Mouse (Mus musculus) lung, postnatal 25 days (tissue): ENCODE data around the gene Otub2.

Experiments used
- DNase-seq: peaks from one replicate; pipeline ENCODE4 v3.0.0; 2022; ENCODE audit warnings: low spot score

The Otub2 gene

DNA sequence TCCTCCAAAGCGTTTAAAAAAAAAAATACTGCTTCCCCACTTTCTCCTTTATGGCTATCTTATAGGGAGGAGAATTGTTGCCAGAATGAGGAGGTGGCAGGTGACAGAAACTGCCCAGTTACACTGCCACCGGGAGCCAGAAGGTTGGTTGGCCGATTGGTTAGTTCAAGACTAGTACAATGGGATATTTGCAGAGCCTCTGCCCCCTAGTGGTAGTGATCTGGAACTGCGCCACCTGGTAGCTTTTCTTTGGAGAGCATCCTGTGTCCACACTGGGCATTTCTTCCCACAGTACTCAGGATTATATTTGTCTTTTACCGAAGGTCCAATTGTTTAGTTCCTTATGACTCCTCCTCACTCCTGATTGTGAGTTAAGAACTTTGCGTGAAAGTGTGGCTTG is 16.8 kb upstream of the Otub2 start:
- peak; percentile 57 for DNase-seq

GRCm38 (mm10) chr12:103373530-103374236 is 14.8 kb upstream of the Otub2 start:
- no peak for DNase-seq

DNA sequence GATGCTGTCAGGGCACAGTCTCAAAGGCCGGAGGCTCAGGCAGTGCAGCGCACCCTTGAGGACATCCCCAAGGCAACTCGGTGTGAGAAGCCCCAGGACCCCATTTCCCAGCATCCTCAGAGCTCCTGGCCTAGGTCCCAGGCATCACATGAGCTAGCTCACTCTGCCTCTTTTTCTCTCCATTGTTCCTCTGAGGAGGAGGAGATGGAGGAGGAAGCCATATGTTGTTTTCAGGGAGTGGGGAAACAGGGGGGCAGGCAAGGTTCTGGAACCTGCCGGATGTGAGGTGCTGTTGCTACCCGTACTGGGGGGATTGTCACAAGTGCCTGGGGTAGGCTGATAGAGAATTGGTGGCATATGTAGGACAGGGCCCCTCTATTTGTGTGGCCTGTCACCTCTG is 12.4 kb upstream of the Otub2 start:
- no peak for DNase-seq

DNA sequence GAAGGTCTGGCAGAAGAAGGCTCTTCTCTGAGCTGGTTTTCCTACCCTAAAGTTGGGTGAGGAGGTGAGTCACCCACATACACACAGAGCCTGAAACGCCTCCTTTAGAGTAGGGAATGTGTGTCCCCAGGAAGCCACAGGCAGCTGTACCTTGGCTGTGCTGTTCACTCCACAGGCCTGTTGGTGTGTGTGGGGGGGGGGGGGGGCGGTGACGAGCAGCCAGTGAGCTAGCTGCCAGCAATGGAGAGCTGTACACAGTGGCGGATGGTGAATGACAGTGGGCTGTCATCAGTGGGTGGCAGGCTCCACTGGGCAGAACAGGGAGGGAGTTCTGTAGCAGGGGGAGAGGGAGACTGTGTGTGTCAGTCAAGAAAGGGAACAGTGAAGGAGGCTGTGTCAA is 11.7 kb upstream of the Otub2 start:
- no peak for DNase-seq

GRCm38 (mm10) chr12:103380226-103380625 is 8.3 kb upstream of the Otub2 start:
- no peak for DNase-seq

DNA sequence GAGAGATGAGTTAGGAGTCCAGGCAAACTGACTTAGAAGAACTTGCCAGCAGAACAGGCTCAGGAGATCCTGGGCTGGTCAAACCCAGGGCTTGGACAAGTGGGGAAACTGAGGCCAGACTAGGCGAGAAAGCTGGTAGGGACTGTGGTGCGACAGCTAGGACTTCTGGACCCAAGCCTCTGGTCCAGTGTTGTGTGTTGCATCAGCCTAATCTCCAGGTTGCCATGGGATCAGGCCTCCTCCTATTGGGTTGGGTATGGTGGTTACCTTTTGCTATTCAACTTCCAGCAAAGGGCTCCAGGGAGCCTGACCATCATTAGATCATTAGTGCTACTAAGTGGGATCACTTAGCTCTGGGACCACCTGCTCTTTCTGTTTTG is 856 bp downstream of the Otub2 start:
- no peak for DNase-seq

GRCm38 (mm10) chr12:103389982-103390381 is 1.5 kb downstream of the Otub2 start:
- peak; percentile 28 for DNase-seq

- DNase-seq: no peak
Observed at GRCm38 (mm10) chr12:103391098-103391497, 2.6 kb downstream of the Otub2 start.

GRCm38 (mm10) chr12:103393528-103393927 is 5.0 kb downstream of the Otub2 start:
- no peak for DNase-seq

- DNase-seq: no peak
Observed at GRCm38 (mm10) chr12:103395486-103396275, 7.2 kb downstream of the Otub2 start.

GRCm38 (mm10) chr12:103396751-103397150 is 8.3 kb downstream of the Otub2 start:
- peak; percentile 47 for DNase-seq

GRCm38 (mm10) chr12:103404131-103404530 is 15.6 kb downstream of the Otub2 start:
- DNase-seq: no peak

DNA sequence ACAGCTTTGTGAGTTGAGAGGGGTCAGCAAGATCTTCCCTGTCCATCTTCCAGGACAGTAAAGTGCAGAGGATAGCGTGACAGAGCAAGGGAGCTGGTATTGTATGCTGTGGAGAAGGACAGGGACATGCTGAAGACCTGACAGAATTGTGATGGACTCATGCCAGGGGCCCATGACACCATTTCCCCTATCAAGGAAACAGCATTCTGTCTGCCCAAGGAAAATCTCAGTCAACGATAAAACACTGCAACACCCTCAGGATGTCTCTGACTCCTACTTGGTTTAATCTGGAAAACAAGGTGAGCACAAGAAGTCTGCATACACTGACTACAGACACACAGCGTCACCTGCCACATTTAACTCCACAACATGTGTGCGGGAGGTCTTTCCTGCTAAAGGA is 19.2 kb downstream of the Otub2 start, which contains the start of gene 9330161L09Rik:
Gene 9330161L09Rik (minus strand): TSS at position 101 of the 400 bp plus-strand sequence.
- no peak for DNase-seq

DNA sequence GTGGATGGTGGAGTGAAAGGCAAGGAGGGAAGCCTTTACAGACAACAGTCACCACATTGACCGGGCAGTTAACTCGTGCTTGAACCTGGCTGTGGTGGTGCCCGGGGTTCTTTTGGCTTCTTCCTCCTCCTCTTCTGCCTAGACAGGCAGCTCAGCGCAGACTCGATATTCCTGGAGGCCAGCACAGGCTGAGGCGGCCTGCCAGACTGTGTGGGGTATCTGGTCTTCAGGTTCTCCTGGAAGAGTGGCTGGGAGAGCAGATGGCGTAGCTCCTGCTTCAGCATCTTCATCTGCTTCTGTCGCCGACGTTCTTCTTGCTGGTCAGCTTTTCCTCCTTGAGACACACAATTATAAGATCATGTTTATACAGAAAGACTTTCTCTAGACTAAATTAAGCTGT is 19.7 kb downstream of the Otub2 start:
- DNase-seq: no peak

DNA sequence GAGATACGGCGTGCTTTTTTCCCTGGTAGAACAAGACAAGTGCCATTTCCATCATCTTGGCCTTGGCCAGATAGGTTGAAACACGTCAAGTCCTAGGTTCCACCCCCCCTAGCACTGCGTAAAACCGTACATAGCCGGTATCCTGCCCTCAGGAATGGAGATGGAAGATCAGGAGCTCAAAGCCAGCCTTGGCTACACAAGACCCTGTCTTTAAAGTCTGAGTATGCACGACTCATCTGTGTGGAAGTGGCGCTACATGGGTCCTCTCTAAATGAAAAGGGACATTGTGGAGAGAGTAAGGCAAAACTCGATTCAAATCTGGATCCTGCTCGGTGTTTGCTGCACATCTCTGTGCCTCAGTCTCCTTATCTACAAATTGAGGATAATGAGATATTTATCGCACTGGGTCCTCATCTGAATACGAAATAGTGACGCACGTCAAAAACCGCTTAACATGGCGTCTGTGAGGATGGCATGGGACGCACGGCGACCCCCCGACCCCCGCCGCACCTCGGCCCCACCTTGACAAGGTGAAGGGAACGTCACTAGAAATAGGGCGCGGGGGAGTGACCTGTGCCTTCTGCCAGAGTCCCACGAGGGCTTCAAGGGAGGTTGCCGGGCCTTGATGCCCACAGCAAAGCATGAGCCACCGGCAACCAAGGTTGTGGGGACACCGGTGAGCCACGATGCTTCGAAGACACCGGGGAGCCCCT is 36.7 kb downstream of the Otub2 start:
- no peak for DNase-seq

- peak; percentile 99 for DNase-seq
Observed at GRCm38 (mm10) chr12:103425729-103426470, 37.4 kb downstream of the Otub2 start, which contains the start of gene Ddx24. TSS of gene Ddx24 (minus strand) at chr12:103425830.

- DNase-seq: no peak
Observed at GRCm38 (mm10) chr12:103426710-103427109, 38.2 kb downstream of the Otub2 start.

- DNase-seq: no peak
Observed at GRCm38 (mm10) chr12:103433430-103433829, 44.9 kb downstream of the Otub2 start.

DNA sequence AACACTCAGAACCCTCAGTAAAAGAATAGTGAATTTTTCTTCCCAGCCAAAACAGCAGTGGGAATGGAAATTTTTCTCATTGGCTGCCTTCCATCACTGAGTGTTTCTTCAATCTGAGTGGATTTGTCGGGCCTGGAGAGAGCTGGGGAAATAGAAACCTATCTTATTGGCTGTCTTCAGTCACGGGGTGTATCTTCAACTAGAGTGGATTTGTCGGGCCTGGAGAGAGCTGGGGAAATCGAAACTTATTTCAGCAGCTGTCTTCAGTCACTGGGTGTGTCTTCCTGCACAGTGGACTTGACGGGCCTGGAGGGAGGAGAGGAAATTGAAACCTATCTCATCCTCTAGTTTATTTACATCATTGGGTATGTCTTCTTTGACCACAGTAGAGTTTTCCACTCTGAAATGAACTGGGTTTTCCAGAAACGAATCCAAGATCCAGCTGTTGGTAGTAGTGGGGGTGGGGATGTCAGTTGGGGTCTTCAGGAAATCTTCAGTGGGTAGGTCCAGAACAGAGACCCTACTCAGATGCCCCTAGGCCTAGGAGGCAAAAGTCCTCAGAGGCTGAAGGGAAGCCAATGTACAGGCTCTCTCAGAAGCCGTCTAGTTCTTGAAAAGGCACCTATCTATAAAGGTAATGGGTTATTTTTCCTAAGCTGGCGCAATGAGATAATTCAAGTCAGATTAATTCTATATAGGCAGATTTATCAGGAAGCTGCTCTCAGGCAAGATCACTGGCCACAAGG is 45.7 kb downstream of the Otub2 start, which contains the start of gene Ifi27:
Gene Ifi27 (plus strand): TSS at position 226 of the 746 bp plus-strand sequence.
- peak; percentile 95 for DNase-seq

DNA sequence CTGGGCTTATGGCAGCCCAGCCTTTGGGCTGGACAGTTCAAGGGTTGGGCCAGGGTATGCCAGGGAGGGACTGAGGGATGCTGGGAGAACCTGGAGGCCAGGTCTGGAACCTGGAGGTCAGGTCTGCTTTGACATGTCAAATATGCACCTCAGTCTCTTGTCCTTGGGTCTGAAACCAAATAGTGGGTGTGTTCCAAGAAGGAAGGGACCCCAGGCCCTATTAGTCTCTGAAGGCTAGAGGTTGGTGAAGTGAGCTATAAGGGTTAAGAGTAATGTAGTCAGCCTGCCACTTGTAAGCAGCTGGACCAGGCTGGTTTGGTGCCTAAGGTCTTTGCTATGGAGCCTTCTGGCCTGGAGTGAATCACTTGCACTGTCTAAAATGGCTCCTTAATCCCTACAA is 46.4 kb downstream of the Otub2 start:
- no peak for DNase-seq

- DNase-seq: no peak
Observed at GRCm38 (mm10) chr12:103437601-103438000, 49.1 kb downstream of the Otub2 start.
